Mouse (Mus musculus) stomach, postnatal 0 days (tissue): ENCODE measurements around the gene Zfp3.

Experiments used
- CTCF ChIP-seq: IDR thresholded peaks from 2 replicates; pipeline ENCODE4 v1.5.1; 2016; ENCODE audit warnings: antibody characterized with exemption, low read depth, mild to moderate bottlenecking, moderate library complexity
- EP300 ChIP-seq: optimal IDR thresholded peaks from 2 replicates; pipeline ENCODE3; 2016; ENCODE audit warnings: antibody characterized with exemption

DNA sequence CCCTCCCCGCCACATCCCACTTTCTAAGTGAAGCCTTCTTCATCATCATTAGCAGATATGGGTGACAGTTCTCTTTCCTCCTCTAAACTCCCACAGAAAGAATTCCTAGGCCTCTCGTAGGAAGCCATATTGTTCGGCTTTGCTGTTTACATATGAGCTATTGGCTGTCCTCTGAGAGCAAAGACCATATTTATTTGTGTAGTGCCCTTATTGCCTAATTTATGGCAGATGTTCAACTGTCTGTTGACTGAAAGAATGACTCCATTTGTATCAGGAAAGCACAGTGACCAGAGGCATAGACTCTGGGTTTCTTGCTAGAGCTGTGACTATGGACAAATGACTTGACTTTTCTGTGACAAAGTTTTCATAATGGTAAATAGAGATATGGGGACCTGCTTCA is 22.4 kb upstream of the Zfp3 start:
- TF ChIP-seq CTCF (no peak), EP300 (no peak)
